Mouse (Mus musculus): ENCODE measurements at regions not wholly inside any gene's neighbourhood (a gene's known extent, or its start where the extent isn't known, plus 50 kb on each side); places are given as distances from the start of the nearest gene placed in this dataset.

DNA sequence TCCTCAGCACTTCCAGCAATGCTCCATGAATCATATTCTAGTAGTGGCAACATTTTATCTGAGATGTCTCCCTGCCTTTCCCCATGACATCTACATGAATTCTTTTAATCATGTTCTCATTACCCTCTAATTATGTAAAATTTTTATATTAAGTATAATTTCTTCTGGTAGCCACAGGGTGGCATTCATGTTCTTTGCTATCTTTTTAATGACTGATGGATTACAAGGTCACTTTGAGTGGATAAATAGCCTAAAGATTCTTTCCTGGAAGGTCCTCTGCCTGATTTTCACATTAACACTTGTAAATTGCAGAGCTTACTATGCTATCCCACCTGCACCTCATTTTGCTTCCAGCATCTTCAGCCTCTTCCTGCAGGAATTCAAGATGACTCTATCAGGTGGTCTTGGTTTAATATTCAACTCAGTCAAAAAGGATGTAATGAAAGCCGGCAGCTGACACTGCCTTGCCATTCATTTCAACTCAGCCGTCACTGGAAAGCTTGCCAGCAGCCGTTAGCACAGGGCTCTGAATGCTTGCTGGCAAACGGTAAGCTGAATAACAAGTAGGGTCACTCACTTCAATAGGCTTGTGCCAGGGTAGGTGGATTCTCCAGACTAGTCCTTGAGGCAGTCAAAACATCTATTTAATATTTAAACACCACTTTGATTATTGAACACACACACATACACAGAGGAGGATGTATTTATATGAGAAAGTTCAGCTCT is 97.0 kb upstream of the Fshr start:
- DNase-seq = no peak

DNA sequence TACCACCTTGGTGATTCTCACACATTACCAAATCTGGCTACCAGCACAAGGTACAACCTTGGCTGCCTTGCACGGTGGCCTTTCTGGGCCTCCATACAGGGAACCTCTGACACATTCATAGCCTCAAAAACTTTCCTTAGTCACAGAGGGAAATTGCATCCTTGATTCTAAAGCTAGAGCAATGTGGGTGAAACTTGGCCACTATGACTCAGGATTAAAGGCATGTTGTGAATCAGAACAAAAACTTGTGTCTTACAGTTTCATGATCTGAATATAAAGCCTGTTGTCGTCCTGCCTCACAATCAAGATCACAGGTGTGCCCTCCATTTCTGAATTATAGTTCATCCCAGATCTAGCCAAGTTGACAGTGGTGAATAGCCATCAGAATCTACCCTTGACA is 80.8 kb upstream of the Fshr start:
- no peak for DNase-seq

DNA sequence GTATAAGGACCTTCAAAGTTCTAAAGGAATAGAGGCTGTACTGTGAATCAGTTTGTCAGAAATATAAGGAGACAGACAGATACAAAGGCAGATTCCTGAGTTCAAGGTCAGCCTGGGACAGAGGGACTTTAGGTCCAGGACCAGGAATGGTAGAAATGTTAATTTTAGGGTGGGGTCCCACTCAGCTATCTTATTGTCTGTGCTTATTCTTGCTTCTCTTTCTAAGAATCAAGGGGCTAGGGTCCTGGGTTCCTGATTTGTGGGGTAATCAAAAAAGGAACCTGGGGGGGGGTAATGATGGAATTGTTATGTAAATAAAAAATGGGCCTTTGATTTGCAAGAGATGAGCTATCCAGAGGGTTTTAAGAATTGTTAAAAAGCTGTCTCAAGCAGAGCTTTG is 71.7 kb upstream of the Fshr start:
- no peak for DNase-seq

DNA sequence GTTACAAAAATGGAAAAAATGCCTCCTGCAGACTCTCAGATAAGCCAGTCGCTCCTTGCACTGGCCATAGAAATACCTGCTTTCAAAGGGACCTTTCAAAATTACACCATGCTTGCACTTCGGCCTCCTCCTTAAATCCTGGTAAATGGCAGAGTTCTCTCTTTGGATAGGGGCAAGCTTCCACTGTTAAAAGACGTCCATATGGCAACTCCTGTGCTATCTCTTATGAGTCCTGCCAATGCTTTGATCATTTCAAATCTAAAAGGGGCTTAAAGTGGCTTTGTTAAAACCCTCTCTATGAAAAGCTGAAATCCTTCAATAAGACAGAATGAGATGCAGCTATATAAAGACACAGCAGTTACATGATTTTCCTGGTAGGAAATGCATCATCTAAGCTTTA is 55.2 kb upstream of the Fshr start:
- DNase-seq = no peak

DNA sequence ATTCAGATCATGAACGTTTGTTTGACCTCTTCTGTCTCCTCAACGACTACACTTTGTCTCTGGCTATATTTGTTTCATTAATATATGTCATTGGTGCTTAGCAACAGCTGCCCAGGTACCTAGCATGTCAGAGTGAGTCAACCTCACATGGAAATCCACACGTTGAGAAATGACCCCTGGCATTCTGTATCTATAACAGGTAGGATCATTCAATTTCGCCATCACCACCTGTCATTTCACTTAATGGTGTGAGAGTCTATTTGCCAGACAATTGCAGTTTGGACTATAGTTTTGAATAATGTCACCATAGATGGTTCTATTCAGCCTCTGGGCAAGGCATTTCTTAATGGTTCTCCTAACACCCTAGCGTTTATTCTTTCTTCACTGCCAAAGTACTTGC is 50.3 kb upstream of the Fshr start:
- DNase-seq = no peak
